Mouse (Mus musculus) thymus, postnatal 14 days (tissue): ENCODE results near the gene Ttyh3.

Source experiments
- DNase-seq: peaks from one replicate; pipeline ENCODE4 v3.0.0; 2021

The Ttyh3 gene

GRCm38 (mm10) chr5:140651231-140651630, 2.4 kb upstream of the Ttyh3 start:
- DNase-seq, result no peak

- DNase-seq, result no peak
Measured at GRCm38 (mm10) chr5:140649881-140650414, 1.1 kb upstream of the Ttyh3 start.

DNA sequence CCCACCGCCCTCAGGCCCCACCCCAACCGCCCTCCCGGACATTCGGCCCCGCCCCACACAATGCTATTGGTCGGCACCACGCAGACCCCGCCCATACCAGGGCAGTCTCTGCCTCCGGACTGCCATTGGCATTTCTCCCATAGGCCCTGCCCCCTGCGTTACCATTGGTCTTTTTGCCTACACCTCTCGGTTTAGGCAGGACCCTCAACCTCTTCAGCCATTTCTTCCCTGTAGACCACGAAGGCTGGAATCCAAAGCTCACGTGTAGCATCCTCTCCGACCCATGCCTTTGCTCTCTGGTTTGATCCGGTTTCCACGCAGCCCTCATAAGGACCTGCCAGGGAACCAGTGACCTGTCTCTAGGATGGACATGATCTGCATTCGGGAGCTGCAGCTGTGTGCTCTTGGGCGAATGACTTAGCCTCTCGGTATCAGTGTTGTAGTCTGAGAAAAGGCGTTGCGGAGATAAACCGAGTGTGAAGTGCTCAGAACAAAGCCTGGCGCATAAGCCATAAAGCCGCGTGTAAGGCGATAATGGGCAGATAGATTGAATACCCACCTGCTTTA, 353 bp upstream of the Ttyh3 start:
- peak; percentile 99 for DNase-seq

GRCm38 (mm10) chr5:140647821-140648518, 861 bp downstream of the Ttyh3 start:
- peak; percentile 66 for DNase-seq

GRCm38 (mm10) chr5:140647031-140647760, 1.6 kb downstream of the Ttyh3 start:
- DNase-seq, result no peak

- DNase-seq, result no peak
Measured at GRCm38 (mm10) chr5:140646171-140646570, 2.7 kb downstream of the Ttyh3 start.

DNA sequence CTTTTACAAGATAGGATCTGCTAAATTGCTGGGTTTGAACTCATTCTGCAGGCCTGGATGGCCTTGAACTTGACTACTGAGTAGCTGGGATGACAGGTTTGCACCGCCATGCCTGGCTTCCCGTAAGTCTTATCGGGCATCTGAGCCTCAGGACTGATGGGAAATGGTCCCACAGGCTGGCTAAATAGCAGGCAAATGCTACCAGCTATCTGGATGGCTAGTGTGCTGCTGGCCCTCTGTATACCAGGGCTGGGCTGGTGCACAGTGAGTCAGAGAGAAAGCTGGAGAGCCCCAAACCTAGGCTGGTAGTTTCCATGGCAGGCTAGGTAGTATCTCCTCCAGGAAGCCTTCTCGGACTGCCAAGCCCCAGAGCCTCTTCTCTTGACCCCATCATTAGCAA, 3.4 kb downstream of the Ttyh3 start:
- DNase-seq, result no peak

DNA sequence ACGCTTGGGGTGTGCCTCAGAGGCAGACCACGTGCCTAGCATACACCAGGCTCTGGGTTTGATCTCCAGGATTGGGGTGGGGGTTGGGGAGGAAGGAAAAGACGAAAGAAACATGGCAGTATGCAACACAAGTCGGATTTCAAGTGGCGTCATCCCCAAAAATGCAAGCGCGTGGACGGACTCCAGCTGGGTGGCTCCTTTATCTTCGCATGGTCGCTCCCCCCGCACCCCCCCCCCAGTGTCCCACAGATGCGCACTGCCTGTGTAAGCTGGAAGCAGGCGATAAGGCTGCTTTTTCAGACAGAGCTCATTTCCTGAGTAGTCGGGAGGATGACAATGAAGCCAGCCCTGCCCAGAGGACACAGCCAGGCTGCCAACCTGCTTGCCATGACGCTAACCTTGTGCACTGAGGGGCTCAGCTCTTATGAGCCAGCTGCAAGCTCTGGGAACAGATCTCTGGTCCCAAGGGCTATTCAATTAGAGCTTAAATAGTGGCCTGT, 4.1 kb downstream of the Ttyh3 start:
- peak; percentile 19 for DNase-seq

- DNase-seq, result peak; percentile 50
Measured at GRCm38 (mm10) chr5:140644263-140644662, 4.6 kb downstream of the Ttyh3 start.

DNA sequence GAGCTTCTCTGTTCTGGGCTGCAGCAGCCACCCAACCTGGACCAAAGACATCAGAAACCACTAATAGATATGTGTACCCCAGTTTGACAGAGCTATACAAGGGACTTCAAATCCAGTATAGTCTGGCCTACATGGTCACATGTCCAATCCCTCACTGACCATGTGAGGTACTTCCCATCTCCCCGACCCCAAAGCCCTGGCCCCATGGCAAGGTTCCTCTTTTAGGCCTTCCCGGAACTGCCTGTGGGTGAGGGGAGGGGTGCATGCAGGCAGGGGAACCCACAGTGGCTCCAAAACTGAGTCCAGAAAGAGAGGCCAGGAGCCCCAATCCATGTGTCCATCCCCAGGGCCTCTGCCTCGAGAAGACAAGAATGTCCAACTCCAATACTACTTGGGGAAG, 6.8 kb downstream of the Ttyh3 start:
- peak; percentile 14 for DNase-seq

- no peak for DNase-seq
Measured at GRCm38 (mm10) chr5:140641254-140641928, 7.4 kb downstream of the Ttyh3 start.

- peak; percentile 12 for DNase-seq
Measured at GRCm38 (mm10) chr5:140640812-140641211, 8.0 kb downstream of the Ttyh3 start.

- DNase-seq, result no peak
Measured at GRCm38 (mm10) chr5:140639871-140640270, 9.0 kb downstream of the Ttyh3 start.

GRCm38 (mm10) chr5:140639312-140639711, 9.5 kb downstream of the Ttyh3 start:
- no peak for DNase-seq

DNA sequence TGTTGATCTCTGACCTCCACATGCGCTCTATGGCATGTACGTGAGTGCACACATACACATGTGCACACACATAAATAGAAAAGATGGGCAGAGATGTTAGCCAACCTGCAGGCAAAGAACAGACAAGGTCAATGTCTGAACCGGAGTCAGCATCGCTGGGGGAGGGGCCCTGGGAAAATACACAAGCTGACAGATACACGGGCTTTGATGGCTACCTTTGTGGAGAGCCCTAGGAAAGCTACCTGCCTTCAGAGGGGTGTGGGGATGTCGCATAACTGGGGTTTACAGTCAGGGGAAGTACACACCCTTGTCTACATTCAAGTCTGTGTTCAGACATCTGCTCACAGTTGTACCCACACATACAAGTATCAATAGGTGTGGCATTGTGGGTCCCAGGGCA, 10.3 kb downstream of the Ttyh3 start:
- DNase-seq, result no peak

DNA sequence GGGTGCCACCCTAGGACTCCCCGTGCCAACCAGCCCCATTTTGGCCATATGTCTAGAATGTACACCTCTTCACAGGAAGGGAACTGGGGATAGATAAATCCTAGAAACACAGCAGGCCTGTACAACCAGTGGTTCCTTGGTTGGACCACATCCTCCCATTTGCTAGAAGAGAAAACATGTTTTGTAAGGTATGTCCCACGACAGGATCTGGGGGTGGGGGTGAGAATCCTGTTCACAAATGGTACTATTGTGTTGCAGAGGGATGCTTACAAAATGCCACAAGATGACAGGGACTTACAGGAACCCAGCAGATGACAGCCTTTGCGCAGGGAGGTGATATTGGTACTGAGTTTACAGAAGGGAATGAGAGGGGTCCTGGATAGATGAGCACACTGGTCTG, 10.8 kb downstream of the Ttyh3 start:
- peak; percentile 12 for DNase-seq

- DNase-seq, result peak; percentile 6
Measured at GRCm38 (mm10) chr5:140637058-140637410, 11.8 kb downstream of the Ttyh3 start.

- peak; percentile 56 for DNase-seq
Measured at GRCm38 (mm10) chr5:140636316-140637057, 12.3 kb downstream of the Ttyh3 start.

- DNase-seq, result no peak
Measured at GRCm38 (mm10) chr5:140634798-140635722, 13.8 kb downstream of the Ttyh3 start.

- DNase-seq, result no peak
Measured at GRCm38 (mm10) chr5:140633432-140633831, 15.4 kb downstream of the Ttyh3 start.

- no peak for DNase-seq
Measured at GRCm38 (mm10) chr5:140628995-140629394, 19.8 kb downstream of the Ttyh3 start.
